Comparison of ENCODE assay signal across 19 mouse cellular contexts in genomic region chr6:46232889-46233288, GRCm38 (mm10).
"Had no signal": no experiment of that assay in that cellular context is flagged by ENCODE, and none has a peak within 500 bp of the region (broad histone marks: within the 10 kb centered on the region; RNA-seq: fewer than 3 reads in every experiment).

No protein-coding gene starts in this region.

- H3K4me3 ChIP-seq: left cerebral cortex, adult 2 months; liver, embryonic 13.5 days; megakaryocyte, embryonic 14.5 days; midbrain, embryonic 10.5 days; midbrain, embryonic 13.5 days; myocyte; neural tube, embryonic 13.5 days had no signal

- H3K9me3 ChIP-seq: liver, embryonic 13.5 days; megakaryocyte, embryonic 14.5 days; midbrain, embryonic 10.5 days; midbrain, embryonic 13.5 days; neural tube, embryonic 13.5 days had no signal

- H3K4me2 ChIP-seq: liver, embryonic 13.5 days; midbrain, embryonic 13.5 days; neural tube, embryonic 13.5 days had no signal

- H3K27me3 ChIP-seq: liver, embryonic 13.5 days; megakaryocyte, embryonic 14.5 days; midbrain, embryonic 13.5 days; neural tube, embryonic 13.5 days had no signal

- H3K4me1 ChIP-seq: liver, embryonic 13.5 days; megakaryocyte, embryonic 14.5 days; midbrain, embryonic 10.5 days; midbrain, embryonic 13.5 days; neural tube, embryonic 13.5 days had no signal

- ATAC-seq: midbrain, embryonic 13.5 days; midbrain, embryonic 16.5 days had no signal

- H3K27ac ChIP-seq: kidney, postnatal 0 days; left cerebral cortex, adult 2 months; liver, embryonic 13.5 days; midbrain, embryonic 10.5 days; midbrain, embryonic 13.5 days; neural tube, embryonic 13.5 days had no signal

- DNase-seq: kidney, adult 2 months; kidney, postnatal 36 days; layer of hippocampus, postnatal 36 days; liver, embryonic 13.5 days; lung, adult 2 months; retina, postnatal 1 day; right cerebral cortex, postnatal 25 days; spleen, adult 18-20 months; thymus, adult 2 months; thymus, postnatal 14 days; thymus, postnatal 4 days had no signal

- H3K9ac ChIP-seq: liver, embryonic 13.5 days; midbrain, embryonic 13.5 days; neural tube, embryonic 13.5 days had no signal

- H3K36me3 ChIP-seq: liver, embryonic 13.5 days; midbrain, embryonic 10.5 days; midbrain, embryonic 13.5 days; neural tube, embryonic 13.5 days had no signal
